Mouse (Mus musculus) midbrain, embryonic 13.5 days (tissue): ENCODE measurements around the gene Rpusd3. TPM values are rescaled to one million over a fixed set of nuclear protein-coding genes. Genes with fewer than 3 reads are reported as not detected.

Experiments used
- ATAC-seq: fragments of 200-750 bp; cut with Nextera tagmentation; 2 replicates; pipeline ENCODE4 v1.8.0; 2017; ENCODE audit warnings: mild to moderate bottlenecking, moderate TSS enrichment, moderate library complexity
- H3K27ac ChIP-seq: fragments of 300-500 bp; sonication (generic); 2 replicates; pipeline ENCODE4 v1.5.1; 2015; ENCODE audit warnings: inconsistent platforms, mild to moderate bottlenecking, moderate library complexity
- H3K27me3 ChIP-seq: fragments of 300-500 bp; sonication (generic); 2 replicates; pipeline ENCODE4 v1.6.1; 2015; ENCODE audit warnings: mild to moderate bottlenecking, inconsistent platforms
- H3K36me3 ChIP-seq: fragments of 300-500 bp; sonication (generic); 2 replicates; pipeline ENCODE4 v1.6.1; 2015; ENCODE audit warnings: mild to moderate bottlenecking, inconsistent platforms
- H3K4me1 ChIP-seq: fragments of 300-500 bp; sonication (generic); replicated peaks from 2 replicates; pipeline ENCODE4 v1.6.1; 2015; ENCODE audit warnings: inconsistent platforms
- H3K4me2 ChIP-seq: fragments of 300-500 bp; sonication (generic); replicated peaks from 2 replicates; pipeline ENCODE4 v1.6.1; 2015; ENCODE audit warnings: moderate library complexity, mild to moderate bottlenecking, inconsistent platforms
- H3K4me3 ChIP-seq: fragments of 300-500 bp; sonication (generic); replicated peaks from 2 replicates; pipeline ENCODE4 v1.5.1; 2015; ENCODE audit warnings: mild to moderate bottlenecking, inconsistent platforms
- H3K9ac ChIP-seq: fragments of 300-500 bp; sonication (generic); replicated peaks from 2 replicates; pipeline ENCODE4 v1.6.1; 2015; ENCODE audit warnings: mild to moderate bottlenecking, inconsistent platforms
- H3K9me3 ChIP-seq: fragments of 300-500 bp; sonication (generic); 2 replicates; pipeline ENCODE4 v1.6.1; 2016; ENCODE audit warnings: mild to moderate bottlenecking, inconsistent platforms
- WGBS: fragments of 180-500 bp; shearing (Covaris S2); methylation state at CpG from one replicate; pipeline ENCODE4 v1.1.7; 2015; 5-methylcytosine and 5-hydroxymethylcytosine counted together
- polyA plus RNA-seq: library from polyadenylated mRNA; unstranded; fragments of >200 nt; fragmentation: Nextera tagmentation; extraction: Ambion mirVana; gene quantifications from 2 replicates; pipeline ENCODE4 v1.2.1, GENCODE M21; 2015

Rpusd3 gene
- polyA plus RNA-seq, 1 experiment from 2014 or later, result 20.8 TPM

DNA sequence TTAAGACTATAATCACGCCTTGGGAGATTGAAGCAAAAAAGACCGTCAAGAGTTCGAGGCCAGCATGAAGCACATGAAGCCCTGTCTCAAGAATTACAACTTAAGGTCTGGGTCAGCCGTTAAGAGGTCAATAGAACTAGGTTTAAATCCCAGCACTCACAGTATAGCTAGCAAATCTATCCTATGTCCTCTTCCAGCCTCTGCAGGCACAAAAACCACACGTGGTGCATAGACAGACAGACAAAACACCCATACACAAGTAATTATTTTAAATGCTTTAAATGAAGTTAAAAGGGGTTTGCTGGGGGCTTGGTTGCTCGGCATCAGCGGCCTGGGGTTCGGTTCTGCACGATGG is 22.9 kb upstream of the Rpusd3 start:
- peak overlapping the region; percentile 75 for H3K27ac ChIP-seq
- peak overlapping the region; percentile 96 for H3K9ac ChIP-seq
- no peaks in the 10 kb centered on the region for H3K27me3 ChIP-seq
- H3K9me3 ChIP-seq, result no peaks in the 10 kb centered on the region
- H3K36me3 ChIP-seq, result peaks cover 13% of the 10 kb centered on the region
- peaks cover 16% of the 10 kb centered on the region for H3K4me1 ChIP-seq
- H3K4me2 ChIP-seq, result peak overlapping the region; percentile 82
- peak overlapping the region; percentile 84 for H3K4me3 ChIP-seq
- WGBS, result 44% methylated on average over 9 of the region's 9 CpGs
- peak; percentile 59 for ATAC-seq

GRCm38 (mm10) chr6:113441147-113441680 is 22.1 kb upstream of the Rpusd3 start:
- H3K27me3 ChIP-seq, result no peaks in the 10 kb centered on the region
- H3K4me1 ChIP-seq, result peaks cover 16% of the 10 kb centered on the region
- H3K9me3 ChIP-seq, result no peaks in the 10 kb centered on the region
- H3K4me2 ChIP-seq, result no peak overlapping the region
- H3K9ac ChIP-seq, result no peak overlapping the region
- H3K4me3 ChIP-seq, result no peak overlapping the region
- ATAC-seq, result no peak
- 0 out of 2 replicates have a peak, but pooled peaks cover 4% of the 10 kb centered on the region for H3K36me3 ChIP-seq
- 56% methylated on average over 7 of the region's 7 CpGs for WGBS
- H3K27ac ChIP-seq, result no peak overlapping the region

- 0 out of 2 replicates have a peak, but pooled peaks cover 2% of the 10 kb centered on the region for H3K36me3 ChIP-seq
- H3K9ac ChIP-seq, result no peak overlapping the region
- H3K4me3 ChIP-seq, result no peak overlapping the region
- H3K27me3 ChIP-seq, result no peaks in the 10 kb centered on the region
- no peak overlapping the region for H3K4me2 ChIP-seq
- H3K27ac ChIP-seq, result no peak overlapping the region
- WGBS, result 86% methylated on average over 3 of the region's 3 CpGs
- peaks cover 16% of the 10 kb centered on the region for H3K4me1 ChIP-seq
- no peaks in the 10 kb centered on the region for H3K9me3 ChIP-seq
- ATAC-seq, result no peak
These were observed 21.5 kb upstream of the Rpusd3 start for GRCm38 (mm10) chr6:113440686-113441085.

DNA sequence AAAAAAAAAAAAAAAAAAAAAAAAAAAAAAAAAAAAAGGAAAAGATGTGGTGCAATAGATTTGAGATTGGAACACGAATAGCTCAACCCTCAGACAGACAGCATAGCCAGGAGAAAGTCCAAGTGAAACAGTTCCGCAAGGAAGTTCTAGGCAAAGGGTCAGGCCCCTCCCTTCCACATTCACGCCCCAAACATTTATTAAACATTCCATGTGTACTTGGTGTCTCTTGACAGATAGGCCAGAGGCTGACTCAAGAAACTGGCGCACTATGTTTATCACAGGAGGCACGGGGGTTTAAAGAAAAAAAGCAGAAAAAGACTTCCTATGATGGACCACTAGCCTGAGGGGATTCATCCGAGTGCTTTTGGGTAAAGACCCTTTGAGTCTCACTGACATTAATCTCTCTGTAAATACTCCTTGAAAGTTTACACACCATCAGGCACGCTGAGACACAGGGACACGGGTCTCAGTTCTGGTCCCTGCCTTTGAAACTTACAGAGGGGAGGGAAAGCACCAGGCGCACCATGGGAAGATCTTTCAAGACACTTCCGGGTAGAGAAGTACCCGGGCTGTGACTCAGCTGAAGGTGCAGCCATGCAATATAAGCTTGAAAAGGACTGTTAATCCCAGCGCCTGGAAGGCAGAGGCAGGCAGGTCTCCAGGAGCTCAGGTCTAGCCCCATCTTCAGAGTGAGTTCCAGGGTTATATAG is 19.7 kb upstream of the Rpusd3 start:
- Histone ChIP-seq H3K27me3 (no peaks in the 10 kb centered on the region), H3K4me2 (no peak overlapping the region), H3K4me1 (peaks cover 12% of the 10 kb centered on the region), H3K27ac (no peak overlapping the region), H3K4me3 (no peak overlapping the region), H3K9ac (no peak overlapping the region), H3K36me3 (no peaks in the 10 kb centered on the region), H3K9me3 (no peaks in the 10 kb centered on the region)
- WGBS, result 62% methylated on average over 12 of the region's 12 CpGs
- ATAC-seq, result no peak

GRCm38 (mm10) chr6:113437135-113437534 is 18.0 kb upstream of the Rpusd3 start:
- Histone ChIP-seq H3K4me2 (no peak overlapping the region), H3K36me3 (no peaks in the 10 kb centered on the region), H3K4me1 (0 out of 2 replicates have a peak, but pooled peaks cover 3% of the 10 kb centered on the region), H3K27me3 (no peaks in the 10 kb centered on the region), H3K9ac (no peak overlapping the region), H3K27ac (no peak overlapping the region), H3K9me3 (no peaks in the 10 kb centered on the region), H3K4me3 (no peak overlapping the region)
- no peak for ATAC-seq
- WGBS, result 81% methylated on average over 12 of the region's 12 CpGs

DNA sequence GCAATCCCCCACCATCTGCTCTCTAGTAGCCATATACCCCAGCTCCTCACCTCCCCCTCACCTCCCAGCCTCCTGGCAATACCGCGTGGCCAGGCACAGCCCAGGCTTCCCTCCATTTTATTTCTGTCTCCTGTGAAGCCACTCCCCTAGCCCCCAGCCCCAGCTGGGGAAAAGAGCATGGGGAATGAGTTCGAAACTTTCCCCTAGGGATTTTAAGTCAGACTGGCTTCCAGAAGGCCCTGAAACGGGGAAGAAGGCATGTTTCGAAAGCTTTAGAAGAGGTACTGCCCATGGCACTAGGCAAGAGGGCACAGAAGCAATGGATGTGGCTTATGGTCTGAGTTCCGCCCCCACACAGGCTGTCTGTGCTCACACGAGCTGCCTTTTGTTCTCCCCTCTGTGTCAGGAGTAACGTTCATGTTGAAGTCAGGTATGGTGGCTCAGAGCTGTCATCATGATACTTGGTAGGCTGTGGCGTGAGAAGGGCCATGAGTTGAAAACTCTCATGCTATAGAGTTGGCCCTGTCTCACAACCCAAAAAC is 16.6 kb upstream of the Rpusd3 start, which contains the start of gene Cidec:
Gene Cidec, minus strand, starts transcription at position 97 of the 542 bp plus-strand sequence.
- Histone ChIP-seq H3K27ac (no peak within 1 kb of the TSS), H3K4me1 (no peaks in the 10 kb centered on the region), H3K4me3 (no peak within 1 kb of the TSS), H3K27me3 (no peaks in the 10 kb centered on the region), H3K9ac (no peak within 1 kb of the TSS), H3K9me3 (no peaks in the 10 kb centered on the region), H3K4me2 (no peak within 1 kb of the TSS), H3K36me3 (no peaks in the 10 kb centered on the region)
- 81% methylated on average over 9 of the region's 9 CpGs for WGBS
- ATAC-seq, result no peak

DNA sequence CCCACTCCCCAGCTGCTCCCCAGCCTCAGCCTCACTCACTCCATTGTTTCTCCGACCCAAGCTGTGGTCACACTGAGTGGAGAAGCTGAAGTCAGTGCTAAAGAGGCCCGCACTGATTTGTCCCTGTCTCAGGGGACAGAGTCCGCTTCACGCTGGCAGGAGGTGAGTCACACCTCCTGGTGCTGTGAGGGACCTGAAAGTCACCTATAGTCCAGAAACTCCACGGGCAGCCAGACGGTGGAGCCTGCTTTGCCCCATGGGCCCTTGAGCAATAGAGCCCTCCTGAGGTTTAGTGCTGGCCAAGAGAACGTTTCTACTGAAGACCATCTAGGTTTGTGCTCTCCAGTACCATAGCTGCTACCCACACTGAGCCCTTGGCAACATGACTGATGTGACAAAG is 15.6 kb upstream of the Rpusd3 start:
- H3K27me3 ChIP-seq, result no peaks in the 10 kb centered on the region
- no peak overlapping the region for H3K4me2 ChIP-seq
- no peaks in the 10 kb centered on the region for H3K9me3 ChIP-seq
- no peak for ATAC-seq
- no peaks in the 10 kb centered on the region for H3K36me3 ChIP-seq
- H3K9ac ChIP-seq, result no peak overlapping the region
- no peaks in the 10 kb centered on the region for H3K4me1 ChIP-seq
- 74% methylated on average over 7 of the region's 7 CpGs for WGBS
- H3K27ac ChIP-seq, result no peak overlapping the region
- no peak overlapping the region for H3K4me3 ChIP-seq

DNA sequence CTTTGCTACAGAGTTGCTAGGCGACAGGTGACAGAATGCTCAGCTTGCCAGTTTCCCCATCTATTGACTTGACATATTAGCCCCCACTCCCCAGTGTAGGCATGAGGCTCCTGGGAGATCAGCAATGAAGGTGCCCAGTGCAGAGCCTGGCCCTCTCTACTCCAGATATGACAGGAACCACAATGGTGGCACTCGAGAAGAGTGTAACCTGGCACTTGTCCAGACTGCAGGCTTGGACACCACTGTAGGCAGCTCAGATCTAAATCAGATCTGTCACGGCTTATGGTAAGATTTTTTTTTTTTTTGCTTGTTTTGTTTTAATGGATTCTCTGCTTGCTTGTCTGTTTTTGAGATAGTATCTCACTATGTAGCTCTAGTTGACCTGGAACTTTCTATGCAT is 14.5 kb upstream of the Rpusd3 start:
- H3K4me1 ChIP-seq, result no peaks in the 10 kb centered on the region
- no peak overlapping the region for H3K4me3 ChIP-seq
- H3K9me3 ChIP-seq, result no peaks in the 10 kb centered on the region
- no peak overlapping the region for H3K27ac ChIP-seq
- no peak overlapping the region for H3K4me2 ChIP-seq
- 78% methylated on average over 3 of the region's 3 CpGs for WGBS
- no peaks in the 10 kb centered on the region for H3K27me3 ChIP-seq
- no peak for ATAC-seq
- H3K36me3 ChIP-seq, result no peaks in the 10 kb centered on the region
- no peak overlapping the region for H3K9ac ChIP-seq

DNA sequence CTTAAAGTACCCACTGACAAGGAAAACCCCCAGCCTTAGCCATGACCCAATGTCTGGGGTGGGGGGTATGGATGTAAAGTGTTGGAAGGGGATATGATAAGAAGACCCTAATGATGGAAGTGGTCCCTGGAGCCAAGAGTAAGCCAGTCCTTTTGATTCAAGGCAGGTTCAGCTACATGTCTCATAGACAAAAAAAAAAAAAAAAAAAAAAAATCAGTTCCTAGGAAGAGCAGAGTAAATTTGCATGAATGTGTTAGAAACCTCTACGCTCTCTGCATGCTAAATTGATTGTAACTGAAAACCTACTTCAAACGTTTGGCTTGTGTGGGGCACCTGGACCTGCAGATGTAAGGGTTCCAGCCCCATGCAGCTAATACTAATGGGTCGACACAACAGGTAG is 12.7 kb upstream of the Rpusd3 start:
- Histone ChIP-seq H3K9me3 (no peaks in the 10 kb centered on the region), H3K27me3 (no peaks in the 10 kb centered on the region), H3K36me3 (no peaks in the 10 kb centered on the region), H3K9ac (no peak overlapping the region), H3K27ac (no peak overlapping the region), H3K4me1 (no peaks in the 10 kb centered on the region), H3K4me2 (no peak overlapping the region), H3K4me3 (no peak overlapping the region)
- ATAC-seq, result no peak
- WGBS, result 69% methylated on average over 3 of the region's 3 CpGs

DNA sequence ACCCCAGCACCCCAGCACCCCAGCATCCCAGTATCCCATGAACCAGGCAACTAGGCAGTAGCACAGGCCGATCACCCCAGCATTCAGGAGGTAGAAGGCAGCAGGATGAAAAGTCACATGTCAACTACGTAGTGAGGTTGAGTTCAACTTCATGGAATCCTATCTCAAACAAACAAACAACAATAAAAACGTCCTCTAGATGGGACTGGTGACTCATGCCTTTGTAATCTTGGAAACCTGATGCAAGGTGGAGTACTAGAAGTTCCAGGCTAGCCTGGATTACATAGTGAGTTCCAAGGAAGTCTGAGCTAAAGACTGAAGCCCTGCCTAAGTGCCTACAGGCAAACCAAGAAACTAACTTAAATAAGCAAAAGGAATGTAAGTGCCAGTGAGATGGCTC is 11.7 kb upstream of the Rpusd3 start:
- H3K4me3 ChIP-seq, result no peak overlapping the region
- H3K9me3 ChIP-seq, result no peaks in the 10 kb centered on the region
- whole genome bisulfite sequencing, result 66% methylated on average over 3 of the region's 3 CpGs
- no peak overlapping the region for H3K4me2 ChIP-seq
- H3K4me1 ChIP-seq, result no peaks in the 10 kb centered on the region
- no peaks in the 10 kb centered on the region for H3K36me3 ChIP-seq
- ATAC-seq, result no peak
- no peak overlapping the region for H3K27ac ChIP-seq
- no peak overlapping the region for H3K9ac ChIP-seq
- H3K27me3 ChIP-seq, result no peaks in the 10 kb centered on the region

DNA sequence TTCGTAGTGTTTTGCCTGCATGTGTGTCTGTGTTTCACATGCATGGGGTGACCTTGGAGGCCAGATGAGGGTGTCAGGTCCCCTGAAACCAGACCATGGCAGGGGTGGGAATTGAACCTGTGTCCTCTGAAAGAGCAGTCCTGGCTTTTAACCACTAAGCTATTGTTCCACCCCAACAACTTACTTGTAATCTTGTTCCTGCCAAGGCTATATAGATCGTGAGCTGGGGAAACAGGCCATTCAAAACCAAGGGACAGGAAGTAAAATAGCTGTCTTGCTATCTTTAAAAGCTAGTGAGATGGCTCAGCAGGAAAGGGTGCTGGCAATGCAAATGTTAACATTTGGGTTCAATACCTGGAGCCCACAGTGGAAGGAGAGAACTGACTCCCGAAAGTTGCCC is 10.8 kb upstream of the Rpusd3 start:
- H3K9me3 ChIP-seq, result no peaks in the 10 kb centered on the region
- H3K4me2 ChIP-seq, result no peak overlapping the region
- no peaks in the 10 kb centered on the region for H3K36me3 ChIP-seq
- no peak overlapping the region for H3K27ac ChIP-seq
- H3K9ac ChIP-seq, result no peak overlapping the region
- no peaks in the 10 kb centered on the region for H3K4me1 ChIP-seq
- no peak for ATAC-seq
- H3K4me3 ChIP-seq, result no peak overlapping the region
- H3K27me3 ChIP-seq, result no peaks in the 10 kb centered on the region
- WGBS, result 80% methylated on average over 3 of the region's 3 CpGs

DNA sequence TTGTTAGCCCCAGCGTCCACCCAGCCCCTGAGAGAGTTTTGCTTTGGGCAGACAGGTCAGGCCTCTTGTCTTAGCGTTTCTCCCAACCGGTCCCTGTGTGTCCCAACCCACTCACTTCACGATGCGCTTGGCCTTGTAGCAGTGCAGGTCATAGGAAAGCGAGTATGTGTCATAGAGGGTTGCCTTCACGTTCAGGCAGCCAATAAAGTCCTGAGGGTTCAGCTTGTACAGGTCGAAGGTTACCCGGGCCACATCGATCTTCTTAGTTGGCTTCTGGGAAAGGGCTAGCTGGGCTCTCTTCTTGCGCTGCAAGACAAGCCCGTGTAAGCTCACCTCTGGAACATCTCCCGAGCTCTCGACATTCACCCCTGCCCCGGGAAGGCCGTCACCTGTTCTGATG is 8.9 kb upstream of the Rpusd3 start:
- whole genome bisulfite sequencing, result 95% methylated on average over 16 of the region's 16 CpGs
- Histone ChIP-seq H3K36me3 (no peaks in the 10 kb centered on the region), H3K9ac (no peak overlapping the region), H3K4me1 (no peaks in the 10 kb centered on the region), H3K27ac (no peak overlapping the region), H3K4me3 (no peak overlapping the region), H3K4me2 (no peak overlapping the region), H3K9me3 (no peaks in the 10 kb centered on the region), H3K27me3 (no peaks in the 10 kb centered on the region)
- ATAC-seq, result no peak
